Mouse (Mus musculus) heart, embryonic 10.5 days (tissue): ENCODE measurements around the gene Dhx37. TPM values are rescaled to one million over a fixed set of nuclear protein-coding genes. Genes with fewer than 3 reads are reported as not detected.
"Not testable (repeated sequence)": the region's sequence is repeated elsewhere in the genome, so short reads cannot be mapped to it uniquely, and the experiment has no call there.

ENCODE experiments used
- DNase-seq: peaks from one replicate; pipeline ENCODE4 v3.0.0-alpha.2; 2017; ENCODE audit warnings: low spot score
- H3K27ac ChIP-seq: fragments of 300-500 bp; sonication (generic); 2 replicates; pipeline ENCODE4 v1.5.1; 2016; ENCODE audit warnings: mild to moderate bottlenecking
- H3K27me3 ChIP-seq: fragments of 300-500 bp; sonication (generic); 2 replicates; pipeline ENCODE4 v1.6.1; 2016; ENCODE audit warnings: mild to moderate bottlenecking; ENCODE audit not compliant: poor library complexity, insufficient read depth, severe bottlenecking
- H3K36me3 ChIP-seq: fragments of 300-500 bp; sonication (generic); 2 replicates; pipeline ENCODE4 v1.6.1; 2016; ENCODE audit warnings: mild to moderate bottlenecking, moderate library complexity
- H3K4me1 ChIP-seq: fragments of 300-500 bp; sonication (generic); 2 replicates; pipeline ENCODE4 v1.6.1; 2016; ENCODE audit warnings: mild to moderate bottlenecking
- H3K4me3 ChIP-seq: fragments of 300-500 bp; sonication (generic); 2 replicates; pipeline ENCODE4 v1.5.1; 2016; ENCODE audit warnings: mild to moderate bottlenecking, moderate library complexity
- H3K9me3 ChIP-seq: fragments of 300-500 bp; sonication (generic); 2 replicates; pipeline ENCODE4 v1.6.1; 2016; ENCODE audit warnings: mild to moderate bottlenecking, moderate library complexity
- WGBS: fragments of 180-500 bp; shearing (Covaris S2); methylation state at CpG from one replicate; pipeline ENCODE4 v1.1.7; 2016; 5-methylcytosine and 5-hydroxymethylcytosine counted together
- polyA plus RNA-seq: library from polyadenylated mRNA; unstranded; fragments of >200 nt; fragmentation: Nextera tagmentation; extraction: Ambion mirVana; gene quantifications from 2 replicates; pipeline ENCODE4 v1.2.1, GENCODE M21; 2016

The Dhx37 gene
- polyA plus RNA-seq, 1 experiment from 2014 or later = 15.9 TPM

DNA sequence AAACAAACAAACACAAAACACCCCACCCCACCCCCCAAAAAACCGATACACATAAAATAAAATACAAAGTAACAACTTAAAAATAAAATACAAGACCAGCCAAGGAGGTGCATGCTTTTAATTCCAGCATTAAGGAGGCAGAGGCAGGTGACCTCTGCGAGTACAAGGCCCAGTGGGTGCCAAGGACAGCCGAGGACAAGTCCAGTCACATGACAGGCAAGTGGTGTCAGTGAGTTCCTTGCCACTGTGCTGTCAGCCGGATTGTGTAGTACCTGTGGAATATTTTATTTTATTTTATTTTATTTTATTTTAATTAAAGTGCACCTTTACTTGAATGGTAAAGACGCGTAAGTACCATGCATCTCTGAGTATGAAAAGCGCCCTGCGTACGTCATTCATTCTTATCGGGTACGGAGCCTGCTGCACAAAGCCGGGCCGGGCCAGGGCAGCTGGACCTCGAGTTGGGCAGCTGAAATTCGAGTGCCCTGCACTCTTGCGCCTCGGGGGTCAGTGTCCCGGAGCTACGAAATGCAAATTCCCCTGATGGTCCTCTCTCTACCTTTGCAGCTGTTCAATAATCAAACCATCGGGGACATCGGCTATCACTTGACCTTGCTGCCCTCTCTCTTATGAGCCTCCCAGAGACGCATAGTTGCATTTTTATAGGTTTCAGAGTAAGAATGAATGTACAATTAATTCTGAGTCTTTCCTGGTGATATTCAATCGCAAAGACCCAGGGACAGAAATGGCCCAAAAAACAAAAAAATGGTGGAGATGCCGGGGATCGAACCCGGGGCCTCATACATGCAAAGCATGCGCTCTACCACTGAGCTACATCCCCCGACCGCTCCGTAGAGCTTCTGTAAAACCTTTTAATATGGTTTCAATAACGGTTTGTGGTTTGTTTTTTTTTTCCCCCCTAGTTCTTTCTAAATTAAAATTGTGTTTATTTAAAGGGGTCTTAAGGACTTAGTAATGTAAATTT is 30.1 kb downstream of the Dhx37 start:
- Histone ChIP-seq H3K27ac (peak overlapping the region; percentile 87), H3K4me3 (peak overlapping the region; percentile 82), H3K36me3 (no peaks in the 10 kb centered on the region), H3K9me3 (no peaks in the 10 kb centered on the region), H3K27me3 (no peaks in the 10 kb centered on the region), H3K4me1 (peaks cover 13% of the 10 kb centered on the region)
- 12% methylated on average over 31 of the region's 31 CpGs for WGBS
- no peak for DNase-seq

DNA sequence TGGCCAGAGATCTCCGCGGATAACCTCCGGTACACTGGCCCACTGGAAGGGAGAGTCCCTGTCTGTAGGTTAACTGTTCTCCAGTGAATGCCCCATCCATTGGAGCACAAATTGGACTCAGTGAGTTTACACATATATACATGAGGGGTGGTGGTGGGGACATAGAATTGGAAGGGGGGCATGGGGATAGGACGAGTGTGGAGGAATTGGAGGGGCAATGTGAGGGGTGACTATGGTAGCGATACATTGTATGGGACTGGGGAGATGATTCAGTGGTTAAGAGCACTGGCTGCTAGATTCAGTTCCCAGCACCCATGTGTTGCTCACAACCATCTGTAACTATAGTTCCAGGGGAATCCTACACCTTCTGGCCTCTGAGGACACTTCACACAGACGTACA is 30.9 kb downstream of the Dhx37 start:
- H3K27ac ChIP-seq = peak overlapping the region; percentile 87; the same call in 1 of the 2 replicates

DNA sequence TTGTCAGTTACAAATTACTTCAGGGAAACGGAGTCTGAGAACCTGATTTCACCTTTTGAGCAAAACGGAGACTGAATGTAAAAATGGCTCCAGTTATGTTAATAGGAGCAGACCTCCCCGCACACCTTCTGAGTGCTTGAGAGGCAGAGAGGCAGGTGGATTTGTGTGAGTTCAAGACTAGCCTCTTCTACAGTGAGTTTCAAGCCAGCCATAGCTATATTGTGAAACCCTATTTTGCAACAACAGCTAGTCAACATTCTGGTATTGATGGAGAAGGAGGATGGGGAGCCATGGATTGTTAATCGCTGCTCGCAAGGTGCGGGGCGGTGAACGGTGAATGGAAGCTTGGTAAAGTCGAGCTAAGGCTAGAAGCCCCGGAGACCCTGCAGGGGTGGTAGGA is 31.4 kb downstream of the Dhx37 start:
- WGBS = 50% methylated on average over 10 of the region's 10 CpGs
- H3K4me3 ChIP-seq = no peak overlapping the region

More for the DNA sequence above, 30.9 kb downstream of the Dhx37 start:
- no peak overlapping the region for H3K4me3 ChIP-seq
- no peaks in the 10 kb centered on the region; the same call in 1 of the 2 replicates for H3K27me3 ChIP-seq
- H3K36me3 ChIP-seq = no peaks in the 10 kb centered on the region
- no peak for DNase-seq
- peaks cover 13% of the 10 kb centered on the region for H3K4me1 ChIP-seq
- H3K9me3 ChIP-seq = no peaks in the 10 kb centered on the region
- WGBS = 51% methylated on average over 6 of the region's 6 CpGs

DNA sequence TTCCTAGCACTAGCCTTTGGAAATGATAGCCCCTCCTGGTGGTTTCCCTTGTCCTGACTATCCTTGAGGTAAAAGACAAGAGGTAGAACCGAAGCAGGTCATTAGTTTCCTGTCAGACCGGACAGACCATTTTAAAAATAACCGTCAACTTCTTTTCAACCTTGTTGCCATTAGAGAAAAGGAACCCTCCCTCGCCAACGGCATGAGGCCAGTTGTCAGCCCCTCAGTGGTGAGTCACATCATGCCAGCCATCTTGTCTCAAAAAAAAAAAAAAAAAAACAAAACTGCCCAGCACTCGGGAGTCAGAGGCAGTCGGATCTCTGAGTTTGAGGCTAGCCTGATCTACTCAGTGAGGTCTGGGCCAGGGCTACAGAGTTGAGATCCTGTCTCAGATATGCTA is 33.0 kb downstream of the Dhx37 start:
- no peaks in the 10 kb centered on the region for H3K4me1 ChIP-seq
- no peak for DNase-seq
- no peaks in the 10 kb centered on the region for H3K9me3 ChIP-seq
- H3K27ac ChIP-seq = no peak overlapping the region
- no peaks in the 10 kb centered on the region for H3K36me3 ChIP-seq
- 43% methylated on average over 7 of the region's 7 CpGs for WGBS
- H3K4me3 ChIP-seq = no peak overlapping the region
- H3K27me3 ChIP-seq = no peaks in the 10 kb centered on the region; the same call in 1 of the 2 replicates

More for the DNA sequence above, 31.4 kb downstream of the Dhx37 start:
- Histone ChIP-seq H3K27me3 (no peaks in the 10 kb centered on the region; the same call in 1 of the 2 replicates), H3K9me3 (no peaks in the 10 kb centered on the region), H3K4me1 (peaks cover 12% of the 10 kb centered on the region), H3K36me3 (no peaks in the 10 kb centered on the region), H3K27ac (no peak overlapping the region)
- no peak for DNase-seq

DNA sequence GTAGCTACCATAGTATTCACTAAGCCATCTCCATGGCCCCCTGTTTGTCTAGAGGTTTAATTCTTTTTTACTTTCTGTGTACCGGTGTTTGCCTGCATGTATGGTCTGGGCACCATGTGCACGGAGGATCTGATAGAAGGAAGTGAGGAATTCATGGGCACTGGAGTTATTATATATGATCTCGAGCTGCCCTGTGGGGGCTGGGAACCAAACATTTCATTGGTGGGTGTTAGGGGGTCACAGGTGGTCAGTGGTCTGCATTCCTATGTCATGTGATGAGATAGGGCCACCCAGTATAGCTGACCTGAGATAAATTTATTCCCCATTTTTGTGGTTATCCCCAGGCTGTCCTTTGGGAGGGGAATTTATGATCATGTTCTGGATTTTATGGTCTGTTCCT is 38.9 kb downstream of the Dhx37 start:
- no peak for DNase-seq
- Histone ChIP-seq H3K27ac (peak overlapping the region; percentile 100), H3K9me3 (no peaks in the 10 kb centered on the region), H3K27me3 (no peaks in the 10 kb centered on the region; the same call in 1 of the 2 replicates), H3K36me3 (no peaks in the 10 kb centered on the region), H3K4me1 (peaks cover 37% of the 10 kb centered on the region), H3K4me3 (no peak overlapping the region)
- WGBS = 65% methylated on average over 3 of the region's 3 CpGs

DNA sequence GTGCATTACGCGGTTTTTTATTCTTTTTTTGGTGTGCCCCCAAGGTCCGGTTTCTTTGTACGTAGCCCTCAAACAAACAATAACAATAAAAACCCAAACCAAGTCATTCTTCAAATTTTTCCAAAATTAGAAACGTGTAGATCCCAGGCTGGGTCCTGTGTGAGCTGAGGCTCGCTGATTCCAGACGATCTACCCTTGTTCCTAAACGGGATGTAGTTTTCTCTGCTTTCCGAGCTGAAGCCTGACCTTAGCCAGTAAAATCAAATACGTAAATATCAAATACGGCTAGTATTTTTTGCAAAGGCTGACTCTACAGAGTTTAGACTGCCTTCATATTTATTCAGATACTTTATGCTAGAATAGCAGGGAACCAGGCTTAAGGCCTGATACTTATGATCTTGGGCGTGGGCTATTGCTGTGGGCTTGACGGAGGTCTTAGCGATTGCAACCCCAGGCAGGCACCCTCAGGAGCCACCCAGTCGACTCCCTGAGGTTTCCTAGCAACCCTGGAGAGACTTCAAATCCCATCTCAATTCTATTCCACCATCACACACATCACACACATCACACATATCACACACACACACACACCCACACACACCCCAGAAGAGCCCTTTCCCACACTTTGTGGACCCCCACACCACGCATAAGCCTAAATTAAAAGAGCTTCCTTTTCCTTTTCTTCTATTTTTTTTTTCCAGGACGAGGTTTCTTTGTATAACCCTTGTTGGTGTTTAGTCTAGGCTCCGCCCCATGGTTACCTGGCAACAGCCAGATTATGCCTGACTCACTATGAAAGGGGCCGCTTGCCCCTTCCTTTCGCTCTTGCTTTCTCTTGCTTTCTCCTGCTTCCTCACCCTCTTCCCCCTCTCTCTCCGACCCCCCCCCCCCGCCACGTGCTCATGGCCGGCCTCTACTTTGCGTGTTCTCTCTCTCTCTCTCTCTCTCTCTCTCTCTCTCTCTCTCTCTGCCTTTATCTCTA is 40.0 kb downstream of the Dhx37 start:
- WGBS = 20% methylated on average over 23 of the region's 25 CpGs

DNA sequence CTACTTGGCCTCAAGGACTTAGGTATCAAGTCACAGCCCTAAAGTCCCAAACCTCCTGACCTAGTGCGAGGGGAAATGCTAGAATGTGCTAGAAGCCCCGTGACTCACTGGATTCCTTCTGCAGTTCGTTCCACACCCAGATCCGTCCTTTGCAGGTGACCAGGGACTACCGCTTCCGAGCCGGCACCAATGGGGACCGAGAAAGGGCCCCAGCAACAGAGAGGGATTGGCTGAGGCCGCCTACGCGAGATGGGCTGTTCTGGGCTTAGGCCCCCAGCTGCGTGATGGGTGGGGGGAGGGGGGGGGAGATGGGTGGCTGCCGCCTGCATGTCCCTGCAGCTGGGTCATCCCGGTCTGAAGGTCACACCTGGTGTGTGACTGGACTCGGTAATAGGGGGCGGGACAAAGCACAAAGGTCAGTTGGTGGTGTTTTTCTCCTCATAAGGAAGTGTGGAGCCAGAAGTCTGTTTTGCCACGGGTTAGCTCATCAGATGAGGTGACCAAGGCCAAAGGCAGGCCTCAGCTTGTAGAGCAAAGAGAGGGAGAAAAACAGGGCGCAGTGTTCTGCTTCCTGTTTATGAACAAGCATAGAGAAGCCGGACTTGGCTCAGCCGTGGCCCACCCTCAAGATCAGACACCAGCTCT is 40.8 kb downstream of the Dhx37 start:
- H3K36me3 ChIP-seq = peaks cover 7% of the 10 kb centered on the region
- peak overlapping the region; percentile 100 for H3K27ac ChIP-seq
- no peaks in the 10 kb centered on the region for H3K9me3 ChIP-seq
- 1% methylated on average over 20 of the region's 20 CpGs for WGBS
- peak; percentile 99 for DNase-seq
- peak overlapping the region; percentile 47 for H3K4me3 ChIP-seq
- no peaks in the 10 kb centered on the region for H3K27me3 ChIP-seq
- H3K4me1 ChIP-seq = peaks cover 37% of the 10 kb centered on the region

More for the DNA sequence above, 40.0 kb downstream of the Dhx37 start:
- H3K27me3 ChIP-seq = no peaks in the 10 kb centered on the region; the same call in 1 of the 2 replicates
- H3K4me3 ChIP-seq = peak overlapping the region; percentile 47
- H3K9me3 ChIP-seq = no peaks in the 10 kb centered on the region
- no peaks in the 10 kb centered on the region for H3K36me3 ChIP-seq
- H3K27ac ChIP-seq = peak overlapping the region; percentile 100
- peak; percentile 95 for DNase-seq
- peaks cover 37% of the 10 kb centered on the region for H3K4me1 ChIP-seq

DNA sequence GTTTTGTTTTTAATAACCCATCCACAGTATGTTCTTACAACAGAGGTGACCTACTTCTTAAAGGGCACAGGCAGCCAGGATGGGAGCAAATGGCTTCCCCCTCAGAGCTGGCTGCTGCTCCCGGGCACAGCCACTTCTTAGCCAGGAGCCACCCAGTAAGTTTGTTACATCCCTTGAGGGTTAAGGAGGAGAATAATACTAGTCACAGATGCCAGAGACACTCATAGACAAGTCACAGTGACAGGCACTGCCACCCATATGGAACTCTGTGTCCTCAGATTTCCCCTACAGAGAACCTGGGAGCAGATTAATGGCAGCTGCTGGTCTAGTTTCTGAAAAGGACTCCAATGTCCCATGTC is 41.3 kb downstream of the Dhx37 start:
- Histone ChIP-seq H3K27me3 (no peaks in the 10 kb centered on the region), H3K4me3 (peak overlapping the region; percentile 47), H3K4me1 (peaks cover 37% of the 10 kb centered on the region), H3K9me3 (no peaks in the 10 kb centered on the region), H3K36me3 (peaks cover 7% of the 10 kb centered on the region), H3K27ac (peak overlapping the region; percentile 100)
- no peak for DNase-seq
- WGBS = 62% methylated on average over 1 of the region's 1 CpGs

DNA sequence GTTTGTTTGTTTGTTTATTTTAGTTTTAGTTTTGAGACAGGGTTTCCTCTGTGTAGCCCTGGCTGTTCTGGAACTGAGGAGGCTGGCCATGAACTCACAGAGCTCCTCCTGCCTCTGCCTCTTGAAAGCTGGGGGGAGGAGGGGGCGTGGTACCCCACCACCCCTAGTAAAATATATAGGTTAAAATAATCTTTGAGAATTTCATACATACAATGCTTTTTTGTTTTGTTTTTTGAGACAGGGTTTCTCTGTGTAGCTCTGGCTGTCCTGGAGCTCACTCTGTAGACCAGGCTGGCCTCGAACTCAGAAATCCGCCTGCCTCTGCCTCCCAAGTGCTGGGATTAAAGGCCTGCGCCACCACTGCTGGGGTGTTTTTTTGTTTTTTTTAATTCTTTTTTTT is 41.7 kb downstream of the Dhx37 start:
- 93% methylated on average over 4 of the region's 4 CpGs for WGBS
- H3K4me3 ChIP-seq, H3K9me3 ChIP-seq, H3K27me3 ChIP-seq, H3K36me3 ChIP-seq, DNase-seq: not testable (repeated sequence)
- H3K4me1 ChIP-seq = peaks cover 37% of the 10 kb centered on the region
- peak overlapping the region; percentile 100 for H3K27ac ChIP-seq

DNA sequence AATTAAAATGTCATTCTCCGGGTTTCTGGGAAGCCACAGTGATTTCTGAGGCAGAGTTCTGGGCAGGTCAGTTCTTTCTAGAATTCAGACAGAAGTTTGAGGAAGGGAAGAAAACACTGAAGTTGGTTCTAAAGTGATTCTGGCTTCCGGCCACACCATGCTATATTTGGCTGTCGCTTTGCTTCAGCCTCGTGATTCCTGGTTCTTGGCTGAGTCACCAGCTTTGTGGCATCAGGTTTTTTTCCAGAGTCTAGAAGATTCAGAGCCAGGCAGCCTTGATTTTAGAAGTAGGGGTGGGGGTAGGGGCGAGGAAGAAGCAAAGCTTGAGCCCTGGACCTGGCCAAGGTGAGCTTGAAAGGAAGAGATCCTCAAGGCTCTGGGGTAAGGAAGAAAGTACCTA is 42.3 kb downstream of the Dhx37 start:
- no peaks in the 10 kb centered on the region for H3K9me3 ChIP-seq
- WGBS = 68% methylated on average over 5 of the region's 5 CpGs
- peak overlapping the region; percentile 100 for H3K27ac ChIP-seq
- peaks cover 37% of the 10 kb centered on the region for H3K4me1 ChIP-seq
- peaks cover 10% of the 10 kb centered on the region for H3K36me3 ChIP-seq
- H3K4me3 ChIP-seq = no peak overlapping the region
- H3K27me3 ChIP-seq = no peaks in the 10 kb centered on the region
- DNase-seq = no peak

DNA sequence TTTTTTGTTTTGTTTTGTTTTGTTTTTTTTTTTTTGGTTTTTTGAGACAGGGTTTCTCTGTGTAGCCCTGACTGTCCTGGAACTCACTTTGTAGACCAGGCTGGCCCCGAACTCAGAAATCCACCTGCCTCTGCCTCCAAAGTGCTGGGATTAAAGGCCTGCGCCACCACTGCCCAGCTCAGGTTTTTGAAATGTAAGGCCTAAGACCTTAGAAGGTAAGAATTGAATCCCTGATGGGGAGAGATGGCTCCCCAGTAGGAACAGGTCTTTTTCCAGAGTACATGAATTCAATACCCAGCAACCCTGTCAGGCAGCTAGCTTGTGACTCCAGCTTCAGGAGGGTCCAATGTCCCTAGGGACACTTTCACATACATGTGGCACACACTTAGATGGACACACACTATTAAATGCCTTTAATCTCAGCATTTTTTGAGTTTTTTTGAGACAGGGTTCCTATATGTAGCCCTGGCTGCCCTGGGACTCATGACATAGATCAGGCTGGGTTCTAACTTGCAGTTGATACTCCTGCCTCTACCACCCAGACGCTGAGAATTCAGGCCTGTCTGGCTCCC is 42.9 kb downstream of the Dhx37 start:
- H3K36me3 ChIP-seq = peaks cover 10% of the 10 kb centered on the region
- H3K4me1 ChIP-seq = peaks cover 37% of the 10 kb centered on the region
- H3K4me3 ChIP-seq = no peak overlapping the region
- H3K27ac ChIP-seq = peak overlapping the region; percentile 100
- no peaks in the 10 kb centered on the region for H3K27me3 ChIP-seq
- DNase-seq = no peak
- 92% methylated on average over 3 of the region's 3 CpGs for WGBS
- no peaks in the 10 kb centered on the region for H3K9me3 ChIP-seq
